Mouse (Mus musculus) myocyte (in vitro differentiated cells): ENCODE data around the gene Rela. TPM values are rescaled to one million over a fixed set of nuclear protein-coding genes. Genes with fewer than 3 reads are reported as not detected.
A peak's percentile ranks its signal among the peaks of the same experiment; 100 is the strongest.

ENCODE experiments used
- H3K27me3 ChIP-seq: one replicate; pipeline ENCODE4 v1.6.1; 2011; ENCODE audit not compliant: control insufficient read depth, insufficient read depth, insufficient read length
- H3K36me3 ChIP-seq: one replicate; pipeline ENCODE4 v1.6.1; 2011; ENCODE audit not compliant: control insufficient read depth, insufficient read depth
- H3K4me2 ChIP-seq: one replicate; pipeline ENCODE4 v1.6.1; 2011; ENCODE audit warnings: low read depth, control low read depth
- H3K4me3 ChIP-seq: one replicate; pipeline ENCODE4 v1.5.1; 2011; ENCODE audit warnings: mild to moderate bottlenecking, control low read depth, moderate library complexity
- H3K79me2 ChIP-seq: one replicate; pipeline ENCODE4 v1.6.1; 2011; ENCODE audit not compliant: control insufficient read depth, insufficient read depth
- H3ac ChIP-seq: one replicate; pipeline ENCODE4 v1.6.1; 2011; ENCODE audit not compliant: control insufficient read depth, insufficient read length
- CEBPB ChIP-seq: IDR thresholded peaks from 2 replicates; pipeline ENCODE4 v1.6.1; 2011; ENCODE audit warnings: mild to moderate bottlenecking, moderate library complexity; ENCODE audit not compliant: poor library complexity, insufficient read depth, severe bottlenecking
- E2F4 ChIP-seq: IDR thresholded peaks from one replicate; pipeline ENCODE4 v1.6.1; 2011; ENCODE audit warnings: mild to moderate bottlenecking, control low read depth, moderate library complexity; ENCODE audit not compliant: insufficient read depth
- MAX ChIP-seq: IDR thresholded peaks from one replicate; pipeline ENCODE4 v1.6.1; 2011; ENCODE audit warnings: low read depth, mild to moderate bottlenecking, control low read depth
- MYOD1 ChIP-seq, 3 experiments: IDR thresholded peaks; one replicate each; pipeline ENCODE4 v1.6.1; 2011; ENCODE audit warnings: control low read depth in 2 of 3, low read depth in 2 of 3, mild to moderate bottlenecking in 2 of 3, moderate library complexity in 1 of 3; ENCODE audit not compliant: insufficient read length in 2 of 3, control insufficient read depth in 1 of 3
- MYOG ChIP-seq, 3 experiments: IDR thresholded peaks; one replicate each; pipeline ENCODE4 v1.6.1; 2011; ENCODE audit warnings: control low read depth in 2 of 3, low read depth in 2 of 3, mild to moderate bottlenecking in 2 of 3; ENCODE audit not compliant: insufficient read length in 2 of 3, control insufficient read depth in 1 of 3, insufficient read depth in 1 of 3
- POLR2A ChIP-seq: IDR thresholded peaks from one replicate; pipeline ENCODE4 v1.6.1; 2011; ENCODE audit warnings: low read depth, mild to moderate bottlenecking, control low read depth, moderate library complexity; ENCODE audit not compliant: insufficient read length
- POLR2AphosphoS2 ChIP-seq: IDR thresholded peaks from one replicate; pipeline ENCODE4 v1.6.1; 2011; ENCODE audit warnings: low read depth, control low read depth; ENCODE audit not compliant: insufficient read length
- REST ChIP-seq: IDR thresholded peaks from one replicate; pipeline ENCODE4 v1.6.1; 2011; ENCODE audit warnings: mild to moderate bottlenecking, control low read depth, moderate library complexity; ENCODE audit not compliant: insufficient read depth, insufficient read length
- SRF ChIP-seq: IDR thresholded peaks from one replicate; pipeline ENCODE4 v1.6.1; 2011; ENCODE audit warnings: low read depth; ENCODE audit not compliant: control insufficient read depth, insufficient read length
- TCF12 ChIP-seq: IDR thresholded peaks from one replicate; pipeline ENCODE4 v1.6.1; 2011; ENCODE audit warnings: mild to moderate bottlenecking, control low read depth; ENCODE audit not compliant: poor library complexity, insufficient read depth, severe bottlenecking
- TCF3 ChIP-seq: IDR thresholded peaks from one replicate; pipeline ENCODE4 v1.6.1; 2011; ENCODE audit warnings: low read depth, control low read depth; ENCODE audit not compliant: insufficient read length
- USF1 ChIP-seq: IDR thresholded peaks from one replicate; pipeline ENCODE4 v1.6.1; 2011; ENCODE audit warnings: low read depth, mild to moderate bottlenecking, control low read depth, moderate library complexity
- polyA plus RNA-seq: library from polyadenylated mRNA; unstranded; fragments of >200 nt; fragmentation: generic; extraction: Trizol; gene quantifications from one replicate; pipeline ENCODE4 v1.2.1, GENCODE M21; 2012; ENCODE audit warnings: missing spikeins

The Rela gene
- polyA plus RNA-seq, result 58.0 TPM

- TF ChIP-seq CEBPB (no peak), MAX (no peak), REST (no peak), SRF (no peak), MYOG (IDR thresholded peaks at IDR 0.05; ENCODE audit: control insufficient read depth in 1 of 3, insufficient read depth in 1 of 3, insufficient read length in 2 of 3, low read depth in 2 of 3) (peak in 2 of 3 experiments; percentile 50 to 78), TCF12 (no peak), MYOD1 (IDR thresholded peaks at IDR 0.05; ENCODE audit: control insufficient read depth in 1 of 3, insufficient read length in 2 of 3, low read depth in 2 of 3) (peak in 2 of 3 experiments; percentile 80 to 92), POLR2AphosphoS2 (no peak), POLR2A (peak; percentile 83)
- H3ac ChIP-seq, result peak within 1 kb of the TSS; percentile 73
- H3K4me3 ChIP-seq, result peak within 1 kb of the TSS; percentile 55
- peaks cover 12% of the 10 kb centered on the region for H3K79me2 ChIP-seq
- H3K27me3 ChIP-seq, result no peaks in the 10 kb centered on the region
- peak within 1 kb of the TSS; percentile 95 for H3K4me2 ChIP-seq
- peaks cover 18% of the 10 kb centered on the region for H3K36me3 ChIP-seq
These were observed at the start of gene Rela for GRCm38 (mm10) chr19:5637069-5638047. Gene Rela, plus strand, starts transcription at chr19:5637483.

GRCm38 (mm10) chr19:5589159-5589558 is 48.1 kb upstream of the Rela start:
- H3K4me2 ChIP-seq, result no peak overlapping the region
- H3K36me3 ChIP-seq, result no peaks in the 10 kb centered on the region
- no peaks in the 10 kb centered on the region for H3K27me3 ChIP-seq
- H3ac ChIP-seq, result no peak overlapping the region
- no peak overlapping the region for H3K4me3 ChIP-seq
- TF ChIP-seq CEBPB (no peak), TCF3 (no peak), POLR2AphosphoS2 (no peak), REST (no peak), MAX (no peak), SRF (no peak), USF1 (no peak)
- H3K79me2 ChIP-seq, result no peaks in the 10 kb centered on the region

- Histone ChIP-seq H3K4me3 (no peak overlapping the region), H3K79me2 (no peaks in the 10 kb centered on the region), H3K36me3 (no peaks in the 10 kb centered on the region), H3K4me2 (no peak overlapping the region), H3ac (no peak overlapping the region), H3K27me3 (no peaks in the 10 kb centered on the region)
- TF ChIP-seq POLR2A (no peak), MAX (no peak), MYOD1 (IDR thresholded peaks at IDR 0.05; ENCODE audit: control insufficient read depth in 1 of 3, insufficient read length in 2 of 3, low read depth in 2 of 3) (no peak), REST (no peak), SRF (no peak)
These were observed 45.4 kb upstream of the Rela start for GRCm38 (mm10) chr19:5591888-5592287.

GRCm38 (mm10) chr19:5599224-5599623 is 38.1 kb upstream of the Rela start:
- no peaks in the 10 kb centered on the region for H3K27me3 ChIP-seq
- peaks cover 7% of the 10 kb centered on the region for H3K36me3 ChIP-seq
- H3K4me2 ChIP-seq, result no peak overlapping the region
- H3K79me2 ChIP-seq, result no peaks in the 10 kb centered on the region
- H3K4me3 ChIP-seq, result no peak overlapping the region
- H3ac ChIP-seq, result no peak overlapping the region
- no peak for TF ChIP-seq MYOD1 (IDR thresholded peaks at IDR 0.05; ENCODE audit: control insufficient read depth in 1 of 3, insufficient read length in 2 of 3, low read depth in 2 of 3)
- no peak for TF ChIP-seq USF1
- TF ChIP-seq MAX, result no peak
- no peak for TF ChIP-seq MYOG (IDR thresholded peaks at IDR 0.05; ENCODE audit: control insufficient read depth in 1 of 3, insufficient read depth in 1 of 3, insufficient read length in 2 of 3, low read depth in 2 of 3)
- TF ChIP-seq REST, result no peak
- no peak for TF ChIP-seq SRF
- TF ChIP-seq TCF12, result no peak
- TF ChIP-seq E2F4, result no peak
- no peak for TF ChIP-seq TCF3
- no peak for TF ChIP-seq POLR2AphosphoS2
- TF ChIP-seq POLR2A, result no peak
- no peak for TF ChIP-seq CEBPB
